Mouse (Mus musculus) ES-E14 (cell line): ENCODE measurements around the gene Car4.

ENCODE experiments used
- CHD2 ChIP-seq: IDR thresholded peaks from 2 replicates; pipeline ENCODE4 v1.6.1; 2014; ENCODE audit warnings: mild to moderate bottlenecking, low read depth, low read length, inconsistent platforms
- HCFC1 ChIP-seq: IDR thresholded peaks from 2 replicates; pipeline ENCODE4 v1.6.1; 2012; ENCODE audit warnings: low read length, inconsistent platforms, borderline replicate concordance; ENCODE audit not compliant: insufficient read depth
- MAFK ChIP-seq: IDR thresholded peaks from 2 replicates; pipeline ENCODE4 v1.6.1; 2014; ENCODE audit warnings: mild to moderate bottlenecking, low read depth, low read length, inconsistent platforms; ENCODE audit not compliant: insufficient read depth
- ZC3H11A ChIP-seq: IDR thresholded peaks from 2 replicates; pipeline ENCODE4 v1.6.1; 2012; ENCODE audit warnings: low read depth, mild to moderate bottlenecking, inconsistent platforms, low read length, borderline replicate concordance
- ZNF384 ChIP-seq: IDR thresholded peaks from 2 replicates; pipeline ENCODE4 v1.6.1; 2012; ENCODE audit warnings: low read depth, low read length, inconsistent platforms

GRCm38 (mm10) chr11:84944639-84945435 lies 12.7 kb upstream of the Car4 start:
- no peak for TF ChIP-seq HCFC1
- TF ChIP-seq ZNF384 = no peak
- TF ChIP-seq ZC3H11A = no peak
- no peak for TF ChIP-seq MAFK
- no peak; the same call in 1 of the 2 replicates for TF ChIP-seq CHD2
